Mouse (Mus musculus) heart, adult 11 months (tissue): ENCODE results near the gene Naa15.
"Not testable (repeated sequence)": the region's sequence is repeated elsewhere in the genome, so short reads cannot be mapped to it uniquely, and the experiment has no call there.

ENCODE experiments used
- DNase-seq: peaks from one replicate; pipeline ENCODE4 v3.0.0; 2022

Naa15 gene

GRCm38 (mm10) chr3:51394881-51395280 is 20.1 kb upstream of the Naa15 start:
- no peak for DNase-seq

- no peak for DNase-seq
Observed at GRCm38 (mm10) chr3:51395461-51396145, 19.3 kb upstream of the Naa15 start.

DNA sequence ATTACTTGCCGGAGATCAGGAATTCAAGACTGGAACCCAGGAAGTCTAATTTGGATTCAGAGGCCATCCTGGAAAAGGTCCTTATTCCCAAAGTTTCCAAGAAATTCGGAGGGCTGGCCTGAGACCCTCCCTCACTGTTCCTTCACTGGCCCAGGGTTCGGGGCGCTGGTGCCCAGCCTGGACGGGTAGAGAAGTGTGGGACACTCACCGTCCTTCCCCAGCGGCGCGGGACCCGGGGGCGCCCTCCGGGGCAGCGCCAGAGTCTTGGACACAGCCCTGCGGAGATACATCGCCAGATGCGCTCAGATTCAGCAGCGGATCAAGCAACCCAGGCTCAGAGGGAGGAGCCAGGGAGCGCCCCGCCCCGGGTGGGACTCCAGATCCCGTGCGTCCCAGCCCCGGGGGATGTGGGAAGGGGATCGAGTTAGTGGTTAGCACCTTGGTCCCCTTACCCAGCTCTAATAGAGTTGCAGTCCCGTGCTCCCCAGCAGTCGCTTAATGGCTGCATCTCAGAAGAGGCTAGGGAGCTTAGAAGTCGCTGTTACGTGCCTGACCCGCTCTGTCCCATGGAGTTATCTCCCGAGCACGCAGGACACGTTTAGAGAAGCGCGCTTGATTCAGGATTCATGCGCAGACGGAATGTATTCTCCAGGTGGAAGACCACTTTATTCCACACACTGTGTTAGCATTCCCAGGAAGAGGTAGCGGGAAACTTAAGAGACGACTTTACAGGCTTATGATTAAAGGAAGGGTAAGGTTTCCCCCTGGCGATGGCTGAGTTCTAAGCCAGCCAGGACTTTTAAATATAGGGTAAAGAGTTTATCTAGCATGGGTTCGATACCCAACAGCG is 18.5 kb upstream of the Naa15 start, which contains the start of gene Mgarp:
Mgarp (minus strand) TSS at position 520 of the 850 bp plus-strand sequence.
- peak; percentile 97 for DNase-seq

- DNase-seq: no peak
Observed at GRCm38 (mm10) chr3:51397700-51398299, 17.1 kb upstream of the Naa15 start.

GRCm38 (mm10) chr3:51398667-51399066 is 16.3 kb upstream of the Naa15 start:
- DNase-seq: no peak

DNA sequence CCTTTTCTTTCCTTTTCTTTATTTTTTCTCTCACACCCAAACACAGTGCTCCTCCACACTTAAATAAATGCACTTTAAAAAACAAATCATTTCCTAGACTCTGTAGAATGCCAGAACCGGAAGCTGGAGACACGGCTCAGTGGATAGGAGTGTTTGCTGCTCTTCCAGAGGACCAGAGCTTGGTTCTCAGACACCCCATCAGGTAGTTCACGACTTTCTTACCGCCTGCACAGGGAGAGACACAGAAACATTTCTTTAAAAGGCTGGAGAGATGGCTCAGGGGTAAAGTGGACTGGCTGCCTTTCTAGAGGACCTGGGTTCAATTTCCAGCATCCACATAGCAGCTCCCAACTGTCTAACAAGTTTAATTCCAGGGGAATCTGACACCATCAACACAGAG is 15.4 kb upstream of the Naa15 start:
- no peak for DNase-seq

GRCm38 (mm10) chr3:51400682-51401081 is 14.3 kb upstream of the Naa15 start:
- no peak for DNase-seq

GRCm38 (mm10) chr3:51402054-51402453 is 12.9 kb upstream of the Naa15 start:
- peak; percentile 53 for DNase-seq

- peak; percentile 74 for DNase-seq
Observed at GRCm38 (mm10) chr3:51402628-51403027, 12.3 kb upstream of the Naa15 start.

DNA sequence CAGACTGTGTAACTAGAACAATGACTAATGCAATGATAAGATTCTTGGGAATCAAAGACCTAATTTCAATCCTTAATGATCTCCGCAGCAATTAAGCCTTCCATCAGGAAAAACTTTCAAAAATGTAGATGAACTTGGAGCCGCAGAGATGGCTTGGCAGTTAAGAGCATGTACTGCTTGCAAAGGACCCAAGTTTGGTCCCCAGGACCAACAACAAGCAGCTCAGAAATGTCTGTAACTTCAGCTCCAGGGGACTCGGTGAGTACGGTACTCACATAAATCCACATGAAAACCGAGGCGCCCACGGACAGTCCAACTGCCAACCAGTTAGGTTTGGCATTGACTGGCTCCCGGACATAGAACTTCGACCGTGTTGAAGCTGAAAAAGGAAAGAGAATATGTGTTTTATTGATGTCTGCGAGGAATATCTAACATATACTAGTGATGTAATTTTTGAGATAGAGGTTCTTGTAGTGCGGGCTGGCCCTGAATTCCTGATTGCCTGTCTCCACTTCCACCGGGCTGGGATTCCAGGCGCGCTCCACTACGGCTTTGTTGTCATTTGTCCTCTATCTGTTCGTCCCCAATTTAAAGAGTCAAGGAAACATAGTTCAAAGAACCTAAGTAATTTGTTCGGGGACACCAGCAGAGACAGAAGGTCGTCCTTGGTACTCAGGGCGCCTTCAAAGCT is 6.9 kb upstream of the Naa15 start:
- no peak for DNase-seq

DNA sequence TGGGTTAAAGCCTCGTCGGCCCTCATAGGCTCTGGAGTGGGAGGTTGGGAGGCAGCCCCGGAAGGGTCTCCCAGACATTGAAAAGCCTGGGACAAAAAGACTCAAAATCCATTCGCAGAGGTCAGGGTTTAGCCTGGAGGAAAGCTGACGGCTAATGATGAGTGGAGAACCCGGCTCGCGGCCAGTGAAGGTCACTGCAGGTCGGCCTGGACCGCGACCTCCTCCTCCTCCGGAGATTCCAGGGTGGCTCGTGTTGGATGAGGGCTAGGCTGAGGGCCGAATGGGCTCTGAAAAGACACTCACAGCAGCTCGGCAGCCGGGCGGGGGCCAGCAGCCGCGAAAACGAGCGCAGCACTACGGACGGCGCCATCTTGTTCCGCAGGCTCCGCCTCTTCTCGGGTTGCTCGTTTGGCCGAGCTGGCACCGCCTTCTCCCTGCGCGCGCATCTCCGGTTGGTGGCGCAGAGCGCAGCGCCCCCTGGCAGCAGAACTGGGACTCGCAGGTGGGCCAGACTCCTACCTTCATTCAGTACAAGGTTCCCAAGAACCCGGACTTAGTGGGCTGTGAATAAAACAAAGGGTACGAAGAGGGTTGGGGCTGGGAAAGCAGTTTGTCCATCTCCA is 6.3 kb upstream of the Naa15 start, which contains the start of gene Ndufc1:
Ndufc1 (minus strand) TSS at position 428 of the 623 bp plus-strand sequence.
- peak; percentile 99 for DNase-seq

DNA sequence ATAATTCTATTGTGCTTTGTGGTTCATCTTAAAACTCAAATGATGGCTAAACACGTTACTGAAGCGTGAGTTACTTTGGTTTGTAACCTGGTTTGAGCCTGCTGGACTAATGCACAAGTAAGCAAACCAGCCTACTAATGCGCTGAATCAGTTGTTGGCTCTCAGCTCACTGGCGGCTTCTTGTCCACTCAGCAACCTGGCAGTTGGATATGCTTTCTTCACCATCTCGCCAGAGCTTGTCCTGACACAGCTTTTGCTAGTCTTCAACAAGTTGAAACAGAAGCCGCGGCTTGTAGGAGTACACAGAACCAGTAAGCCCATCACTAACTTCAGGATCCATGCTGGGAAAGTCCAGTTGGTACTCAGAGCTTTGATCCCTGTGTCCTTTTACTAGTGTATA is 2.5 kb upstream of the Naa15 start:
- peak; percentile 77 for DNase-seq

GRCm38 (mm10) chr3:51413276-51413675 is 1.7 kb upstream of the Naa15 start:
- DNase-seq: peak; percentile 96

DNA sequence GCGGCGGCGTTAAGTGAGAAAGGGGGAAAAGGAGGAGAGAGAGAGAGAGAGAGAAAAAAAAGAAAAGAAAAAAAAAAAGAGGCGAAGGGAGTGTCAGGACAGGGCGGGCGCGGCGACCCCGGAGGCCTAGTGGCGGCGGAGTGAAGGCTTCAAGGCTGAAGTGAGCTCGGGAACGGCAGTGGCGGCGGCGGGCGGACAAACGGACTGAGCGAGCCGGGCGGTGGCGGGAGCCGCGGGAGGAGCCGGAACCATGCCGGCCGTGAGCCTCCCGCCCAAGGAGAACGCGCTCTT is 1.1 kb downstream of the Naa15 start:
- DNase-seq: no peak

DNA sequence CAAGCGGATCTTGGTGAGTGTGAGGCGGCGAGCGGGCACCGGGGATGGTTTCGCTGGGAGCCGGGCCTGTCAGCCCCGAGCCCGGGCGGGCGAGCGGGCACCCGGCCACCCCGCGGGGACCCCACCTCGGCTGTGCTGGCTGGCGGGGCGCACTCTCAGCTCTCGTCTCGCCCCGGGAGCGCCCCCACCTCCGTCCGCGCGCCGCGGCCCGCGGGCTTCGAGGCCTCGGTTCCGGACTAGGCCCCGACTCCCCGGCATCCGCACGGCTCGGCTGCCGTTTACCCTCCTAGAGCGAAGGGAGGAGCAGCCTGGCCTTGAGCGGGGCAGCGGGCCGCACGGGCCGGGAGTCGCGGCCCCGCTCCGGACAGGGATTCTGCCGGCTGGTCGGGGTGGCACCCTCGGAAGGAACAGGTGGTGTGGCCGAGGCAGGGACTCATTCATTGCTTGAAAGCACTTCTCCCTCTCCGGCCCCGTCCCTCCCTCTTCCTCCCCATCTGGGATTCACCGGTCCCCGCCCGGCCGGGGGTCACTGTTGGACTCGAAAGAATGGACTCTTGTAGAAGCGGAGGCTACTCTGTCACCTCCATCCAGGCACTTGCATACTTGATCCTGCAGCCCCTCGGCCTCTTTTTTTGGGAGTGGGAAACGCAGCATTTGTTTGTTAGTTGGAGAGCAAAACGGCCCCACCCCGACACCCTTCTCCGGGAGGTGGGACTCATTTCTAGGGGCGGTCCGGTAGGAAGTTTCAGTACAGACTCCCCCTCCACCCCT is 1.6 kb downstream of the Naa15 start:
- DNase-seq: peak; percentile 96

DNA sequence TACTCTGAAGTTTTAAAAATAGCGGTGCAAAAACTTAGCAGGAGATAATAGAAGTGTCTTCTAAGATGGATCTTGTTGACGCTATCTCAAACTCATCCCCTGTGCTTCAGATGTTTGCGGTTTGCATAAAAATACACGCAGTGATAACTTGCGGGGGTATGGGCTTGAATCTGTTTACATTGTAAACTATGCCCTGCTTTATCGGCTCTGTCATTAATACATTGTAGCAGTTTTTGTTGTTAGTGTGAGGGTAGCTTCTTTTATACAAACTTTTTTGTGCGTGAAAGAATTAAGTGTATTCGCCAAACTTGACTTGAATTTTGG is 2.1 kb downstream of the Naa15 start:
- DNase-seq: no peak

- DNase-seq: no peak
Observed at GRCm38 (mm10) chr3:51417485-51417884, 2.5 kb downstream of the Naa15 start.

DNA sequence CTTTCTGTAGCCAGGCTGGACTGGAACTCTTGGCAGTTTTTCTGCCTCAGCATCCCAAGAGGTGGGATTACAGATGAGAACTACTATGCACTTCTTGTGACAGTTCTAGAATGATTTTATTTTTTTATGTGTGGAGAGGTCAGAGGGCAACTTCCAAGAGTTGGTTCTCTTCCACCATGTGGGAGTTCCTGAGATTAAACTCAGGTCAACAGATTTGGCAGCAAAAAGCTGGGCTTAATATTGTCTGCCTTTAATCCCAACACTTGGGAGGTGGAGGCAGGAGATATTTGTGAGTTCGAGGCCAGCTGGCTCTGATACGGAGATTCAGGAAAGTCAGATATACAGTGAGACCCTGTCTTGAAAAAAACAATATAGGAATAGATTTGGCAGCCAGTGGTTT is 3.0 kb downstream of the Naa15 start:
- peak; percentile 66 for DNase-seq

DNA sequence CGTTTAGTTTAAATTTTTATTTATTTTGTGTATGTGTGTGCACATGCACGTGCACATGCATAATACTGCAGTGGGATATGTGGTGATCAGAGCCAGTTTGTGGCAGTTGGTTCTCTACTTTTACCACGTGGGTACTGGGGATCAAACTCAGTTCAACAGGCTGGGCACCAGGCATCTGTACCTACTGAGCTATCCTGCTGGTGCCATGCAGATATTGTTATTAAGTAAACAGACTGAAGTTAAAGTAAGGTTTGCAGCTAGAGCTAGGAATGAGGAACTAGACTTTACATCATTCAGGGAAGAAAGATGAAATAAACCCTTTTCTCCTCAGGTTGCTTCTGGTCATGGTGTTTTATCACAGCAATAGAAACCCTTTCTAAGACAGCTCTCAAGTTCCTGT is 7.0 kb downstream of the Naa15 start:
- peak; percentile 80 for DNase-seq

GRCm38 (mm10) chr3:51425394-51425793 is 10.4 kb downstream of the Naa15 start:
- peak; percentile 49 for DNase-seq

- DNase-seq: not testable (repeated sequence)
Observed at GRCm38 (mm10) chr3:51434364-51434763, 19.4 kb downstream of the Naa15 start.
